Mouse (Mus musculus): ENCODE data around the gene Sun1.

GRCm38 (mm10) chr5:139271994-139272554, 71.6 kb downstream of the Sun1 start:
- no peak for TF ChIP-seq POLR2A (IDR thresholded peaks at IDR 0.05; ENCODE audit: control insufficient read depth in 1 of 2, insufficient read depth in 1 of 2, low read depth in 1 of 2, low read length in 2 of 2, poor library complexity in 1 of 2)
- no peak for TF ChIP-seq CTCF (IDR thresholded peaks at IDR 0.05 in 2 of 3, conservative IDR thresholded peaks at IDR 0.05 in 1 of 3; ENCODE audit: control insufficient read depth in 1 of 3, insufficient read depth in 1 of 3, low read depth in 2 of 3, low read length in 3 of 3, poor library complexity in 1 of 3, severe bottlenecking in 1 of 3)
- TF ChIP-seq MAZ (IDR thresholded peaks at IDR 0.05; ENCODE audit: low read depth, low read length) = no peak
- TF ChIP-seq ZC3H11A (IDR thresholded peaks at IDR 0.05; ENCODE audit: low read depth, low read length) = no peak
- TF ChIP-seq MAX (IDR thresholded peaks at IDR 0.05; ENCODE audit: low read length) = no peak
- no peak for TF ChIP-seq MYC (IDR thresholded peaks at IDR 0.05; ENCODE audit: low read depth, low read length)
- TF ChIP-seq USF1 (IDR thresholded peaks at IDR 0.05; ENCODE audit: low read depth, low read length) = no peak
- no peak for TF ChIP-seq RAD21 (IDR thresholded peaks at IDR 0.05; ENCODE audit: low read depth, low read length)
- no peak for TF ChIP-seq EP300 (IDR thresholded peaks at IDR 0.05; ENCODE audit: low read depth in 1 of 2, low read length in 2 of 2)
- no peak for TF ChIP-seq SIN3A (IDR thresholded peaks at IDR 0.05; ENCODE audit: low read length)
- no peak for TF ChIP-seq ZMIZ1 (IDR thresholded peaks at IDR 0.05; ENCODE audit: low read depth, low read length)
- no peak for TF ChIP-seq TAL1 (IDR thresholded peaks at IDR 0.05; ENCODE audit: low read length)
- TF ChIP-seq JUND (IDR thresholded peaks at IDR 0.05; ENCODE audit: low read depth, low read length) = no peak
- no peak for TF ChIP-seq NELFE (IDR thresholded peaks at IDR 0.05; ENCODE audit: low read depth, low read length)

All from MEL (cell line).